Mouse (Mus musculus): ENCODE measurements around the gene Erv3.

- TF ChIP-seq CTCF (conservative IDR thresholded peaks at IDR 0.05; ENCODE audit: insufficient read depth, insufficient read length, low read depth, low read length) (no peak), POLR2A (IDR thresholded peaks at IDR 0.05; ENCODE audit: low read depth, low read length) (no peak)
Measured at GRCm38 (mm10) chr2:131822492-131822891, 37.1 kb downstream of the Erv3 start.
